Mouse (Mus musculus): ENCODE data around the gene Olfr683. TPM values are rescaled to one million over a fixed set of nuclear protein-coding genes. Genes with fewer than 3 reads are reported as not detected.

Gene Olfr683
- total RNA-seq (2023), result not detected

GRCm38 (mm10) chr7:105146912-105147311, at the start of gene Olfr683:
Gene Olfr683, minus strand, starts transcription at chr7:105147012.

GRCm38 (mm10) chr7:105185912-105186311, 39.1 kb upstream of the Olfr683 start, which contains the start of gene Olfr685:
Gene Olfr685, minus strand, starts transcription at chr7:105186012.

GRCm38 (mm10) chr7:105163553-105163952, 16.7 kb upstream of the Olfr683 start, which contains the start of gene Olfr684:
Gene Olfr684, minus strand, starts transcription at chr7:105163653.

GRCm38 (mm10) chr7:105116536-105116935, 30.3 kb downstream of the Olfr683 start, which contains the start of gene Olfr681:
Gene Olfr681, plus strand, starts transcription at chr7:105116836.

GRCm38 (mm10) chr7:105092717-105093116, 54.1 kb downstream of the Olfr683 start, which contains the start of gene Olfr680-ps1:
Gene Olfr680-ps1, minus strand, starts transcription at chr7:105092817.

Other genes starting within 250 kb of the Olfr683 start
- not detected for gene Olfr667, start 225.5 kb downstream of the Olfr683 start, total RNA-seq (2023)
- gene Olfr668, start 219.0 kb downstream of the Olfr683 start, total RNA-seq (2023), result not detected
- not detected for gene Olfr669, start 212.8 kb downstream of the Olfr683 start, total RNA-seq (2023)
- gene Olfr670, start 184.4 kb downstream of the Olfr683 start, total RNA-seq (2023), result not detected
- not detected for gene Olfr671, start 167.9 kb downstream of the Olfr683 start, total RNA-seq (2023)
- gene Olfr672, start 145.0 kb downstream of the Olfr683 start, total RNA-seq (2023), result not detected
- not detected for gene Olfr675, start 118.6 kb downstream of the Olfr683 start, total RNA-seq (2023)
- gene Olfr676, start 114.3 kb downstream of the Olfr683 start, total RNA-seq (2023), result not detected
- gene Olfr677, start 95.6 kb downstream of the Olfr683 start, total RNA-seq (2023), result not detected
- not detected for gene Olfr678, start 82.5 kb downstream of the Olfr683 start, total RNA-seq (2023)
- gene Olfr679, start 65.8 kb downstream of the Olfr683 start, total RNA-seq (2023), result not detected
- not detected for gene Olfr680-ps1, start 54.2 kb downstream of the Olfr683 start, total RNA-seq (2023)
- not detected for gene Olfr681, start 30.2 kb downstream of the Olfr683 start, total RNA-seq (2023)
- not detected for gene Olfr684, start 16.6 kb upstream of the Olfr683 start, total RNA-seq (2023)
- gene Olfr685, start 39.0 kb upstream of the Olfr683 start, total RNA-seq (2023), result not detected
- gene Olfr686, start 60.5 kb upstream of the Olfr683 start, total RNA-seq (2023), result not detected
- not detected for gene Olfr688, start 141.1 kb upstream of the Olfr683 start, total RNA-seq (2023)
- gene Olfr689, start 164.2 kb upstream of the Olfr683 start, total RNA-seq (2023), result not detected
- gene Olfr690, start 187.1 kb upstream of the Olfr683 start, total RNA-seq (2023), result not detected
- gene Olfr691, start 195.3 kb upstream of the Olfr683 start, total RNA-seq (2023), result not detected
- gene Olfr692, start 221.2 kb upstream of the Olfr683 start, total RNA-seq (2023), result not detected
- gene Gm5901, start 228.0 kb upstream of the Olfr683 start, total RNA-seq (2023), result not detected

All from monocyte, adult 59 days (primary cell).